Mouse (Mus musculus) cerebellum, adult (tissue): Measurements from ENCODE around the gene 4933405L10Rik.

Source experiments
- ATAC-seq: cut with Nextera tagmentation; 2 replicates; pipeline ENCODE4 v1.9.2; 2017; ENCODE audit warnings: mild to moderate bottlenecking, moderate library complexity, mixed read lengths; ENCODE audit not compliant: insufficient number of reproducible peaks, low FRiP score, low TSS enrichment

4933405L10Rik gene

GRCm38 (mm10) chr8:105707498-105708403 is at the start of gene 4933405L10Rik, which contains the start of gene Enkd1:
Gene 4933405L10Rik, plus strand, starts transcription at chr8:105707655.
Gene Enkd1, minus strand, starts transcription at chr8:105708210.
- peak; percentile 45 for ATAC-seq

DNA sequence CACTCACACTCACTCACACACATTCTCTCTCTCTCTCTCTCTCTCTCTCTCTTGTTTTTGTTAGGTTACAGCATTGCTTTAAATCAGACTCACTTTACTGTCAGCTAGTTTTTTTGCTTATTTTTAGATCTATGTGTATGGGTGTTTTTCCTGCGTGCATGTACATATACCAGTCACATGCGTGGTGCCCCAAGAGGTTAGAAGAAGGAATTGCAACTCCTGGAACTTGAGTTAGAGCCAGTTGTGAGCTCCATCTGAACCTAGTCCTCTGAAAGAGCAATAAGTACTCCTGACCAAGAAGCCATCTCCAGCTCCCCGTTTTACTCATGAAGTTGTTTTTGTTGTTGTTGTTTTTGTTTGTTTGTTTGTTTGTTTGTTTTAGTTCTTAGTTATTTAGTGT is 46.3 kb upstream of the 4933405L10Rik start:
- no peak for ATAC-seq

GRCm38 (mm10) chr8:105677891-105678290 is 29.6 kb upstream of the 4933405L10Rik start:
- ATAC-seq = no peak

DNA sequence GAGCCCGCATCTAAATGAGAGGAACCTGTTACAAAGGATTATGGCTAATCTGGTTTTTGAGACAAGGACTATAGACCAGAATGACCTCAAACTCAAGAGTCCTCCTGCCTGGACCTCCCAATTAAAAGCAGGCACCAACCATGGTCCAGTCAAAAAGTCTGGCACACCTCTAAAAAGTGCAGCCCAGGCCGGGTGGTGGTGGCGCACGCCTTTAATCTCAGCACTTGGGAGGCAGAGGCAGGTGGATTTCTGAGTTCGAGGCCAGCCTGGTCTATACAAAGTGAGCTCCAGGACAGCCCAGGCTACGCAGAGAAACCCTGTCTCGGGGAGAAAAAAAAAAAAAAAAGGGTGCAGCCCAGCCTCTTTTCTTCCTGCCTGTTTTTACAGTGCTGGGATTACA is 22.1 kb upstream of the 4933405L10Rik start:
- no peak for ATAC-seq

- ATAC-seq = no peak
These were observed 21.6 kb upstream of the 4933405L10Rik start, which contains the start of gene Carmil2 for GRCm38 (mm10) chr8:105685796-105686308. Gene Carmil2, plus strand, starts transcription at chr8:105686274.

DNA sequence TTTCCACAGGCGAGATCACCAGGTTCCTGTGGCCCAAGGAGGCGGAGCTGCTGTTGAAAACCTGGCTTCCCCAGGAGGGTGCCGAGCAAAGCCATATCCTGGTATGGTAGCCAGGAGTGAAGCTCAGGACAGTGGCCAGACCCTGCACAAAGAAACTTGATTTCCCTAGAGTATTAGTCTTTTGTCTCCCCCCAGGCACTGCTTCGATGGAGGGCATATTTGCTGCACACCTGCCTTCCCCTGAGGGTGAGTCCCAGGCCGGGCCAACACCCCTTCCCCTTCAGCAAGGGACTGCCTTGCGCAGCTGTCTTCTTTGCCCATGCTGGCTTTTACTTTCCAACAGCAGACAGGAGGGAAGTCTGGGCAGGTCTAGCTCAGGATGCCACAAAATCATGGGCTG is 20.9 kb upstream of the 4933405L10Rik start:
- no peak for ATAC-seq

GRCm38 (mm10) chr8:105687512-105687911 is 19.9 kb upstream of the 4933405L10Rik start:
- ATAC-seq = no peak

- no peak for ATAC-seq
These were observed 19.2 kb upstream of the 4933405L10Rik start for GRCm38 (mm10) chr8:105688242-105688752.

DNA sequence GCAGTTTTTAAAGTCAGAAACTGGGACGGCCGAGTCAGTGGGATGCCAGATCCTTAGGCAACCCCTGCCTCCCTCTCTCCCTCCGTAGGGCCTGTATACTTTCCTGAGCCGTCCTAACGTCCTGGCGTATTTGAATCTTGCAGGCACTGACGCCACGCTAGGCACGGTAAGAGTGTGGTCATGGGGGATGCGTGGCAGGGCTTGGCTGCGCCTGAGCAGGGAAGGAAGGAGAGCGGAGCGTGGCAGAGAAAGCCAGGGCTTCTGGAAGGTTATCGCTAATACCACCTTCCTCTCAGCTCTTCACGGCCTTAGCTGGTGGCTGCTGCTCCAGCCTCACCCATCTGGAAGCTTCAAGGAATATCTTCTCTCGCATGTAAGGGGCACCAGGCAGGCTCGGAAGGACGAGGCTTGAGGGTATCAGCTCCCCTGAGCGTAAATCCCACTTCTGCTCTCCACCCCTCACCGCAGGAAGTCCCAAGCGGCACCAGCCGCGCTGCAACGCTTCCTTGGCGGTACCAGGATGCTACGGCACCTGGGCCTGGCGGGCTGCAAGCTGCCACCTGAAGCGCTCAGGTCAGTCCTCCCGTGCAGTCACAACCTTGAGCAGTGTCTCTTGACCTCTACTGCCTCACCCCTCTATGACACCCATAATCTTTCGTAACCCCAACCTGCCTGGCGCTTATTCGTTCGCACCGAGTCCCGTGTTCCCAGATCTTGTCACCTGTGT is 18.0 kb upstream of the 4933405L10Rik start:
- no peak for ATAC-seq

DNA sequence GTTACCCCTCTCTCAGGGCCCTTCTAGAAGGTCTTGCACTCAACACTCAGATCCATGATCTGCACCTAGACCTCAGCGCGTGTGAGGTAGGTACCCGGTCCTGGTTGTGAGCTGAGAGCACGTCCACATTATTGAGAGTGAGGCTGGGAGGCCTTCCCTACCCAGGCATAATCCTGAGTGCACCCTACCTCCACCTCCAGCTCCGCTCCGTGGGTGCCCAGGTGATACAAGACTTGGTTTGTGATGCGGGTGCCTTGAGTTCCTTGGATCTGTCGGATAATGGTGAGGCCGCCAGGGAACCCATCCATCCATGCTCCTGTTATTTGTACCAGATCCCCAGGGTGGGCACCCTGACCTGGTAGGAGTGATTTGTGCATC is 17.5 kb upstream of the 4933405L10Rik start:
- ATAC-seq = no peak

GRCm38 (mm10) chr8:105690978-105691377 is 16.5 kb upstream of the 4933405L10Rik start:
- no peak for ATAC-seq

GRCm38 (mm10) chr8:105692449-105693182 is 14.8 kb upstream of the 4933405L10Rik start:
- no peak for ATAC-seq

DNA sequence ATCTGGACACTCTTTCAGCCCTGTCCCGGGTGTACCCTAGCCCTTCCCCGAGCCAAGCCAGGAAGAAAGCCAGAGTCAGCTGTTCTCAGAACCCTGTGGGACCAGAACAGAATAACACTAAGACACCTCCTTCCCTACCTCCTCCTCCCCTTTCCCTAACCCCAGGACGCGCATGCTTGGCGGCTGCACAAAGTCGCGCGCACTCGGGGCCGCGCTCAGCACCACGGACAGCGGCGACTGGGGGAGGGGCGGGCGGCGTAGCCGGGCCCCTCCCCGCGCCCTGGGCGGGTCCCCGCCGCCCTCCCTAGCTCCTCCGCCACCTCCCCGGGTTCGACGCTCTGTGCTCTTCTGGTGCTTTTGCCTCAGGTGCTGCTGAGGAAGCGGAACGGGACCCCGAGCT is 13.8 kb upstream of the 4933405L10Rik start:
- peak; percentile 47 for ATAC-seq

GRCm38 (mm10) chr8:105694051-105694799 is 13.2 kb upstream of the 4933405L10Rik start:
- peak; percentile 43; the same call in 1 of the 2 replicates for ATAC-seq

DNA sequence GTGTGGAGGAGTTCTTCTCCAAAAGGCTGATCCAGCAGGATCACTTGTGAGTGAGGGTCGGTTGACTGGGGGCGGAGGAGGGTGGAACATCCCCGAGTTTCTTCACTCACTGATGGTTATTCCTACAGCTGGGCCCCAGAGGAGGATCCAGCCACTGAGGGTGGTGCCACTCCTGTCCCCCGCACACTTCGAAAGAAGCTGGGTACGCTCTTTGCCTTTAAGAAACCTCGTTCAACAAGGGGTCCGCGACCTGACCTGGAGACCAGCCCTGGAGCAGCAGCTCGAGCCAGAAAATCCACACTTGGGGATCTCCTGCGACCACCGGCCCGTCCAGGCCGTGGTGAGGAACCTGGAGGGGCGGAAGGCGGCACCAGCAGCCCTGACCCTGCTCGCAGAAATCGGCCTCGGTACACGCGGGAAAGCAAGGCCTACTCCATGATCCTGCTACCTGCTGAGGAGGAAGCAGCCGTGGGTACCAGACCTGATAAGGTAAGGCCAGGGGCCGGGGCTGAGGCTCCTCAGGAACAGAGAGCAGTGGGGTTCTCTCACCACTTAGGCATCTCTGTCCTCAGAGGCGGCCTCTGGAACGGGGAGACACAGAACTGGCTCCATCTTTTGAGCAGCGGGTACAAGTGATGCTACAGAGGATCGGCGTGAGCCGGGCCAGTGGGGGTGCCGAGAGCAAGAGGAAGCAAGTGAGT is 12.2 kb upstream of the 4933405L10Rik start:
- no peak for ATAC-seq

GRCm38 (mm10) chr8:105697196-105697780 is 10.2 kb upstream of the 4933405L10Rik start:
- no peak for ATAC-seq

DNA sequence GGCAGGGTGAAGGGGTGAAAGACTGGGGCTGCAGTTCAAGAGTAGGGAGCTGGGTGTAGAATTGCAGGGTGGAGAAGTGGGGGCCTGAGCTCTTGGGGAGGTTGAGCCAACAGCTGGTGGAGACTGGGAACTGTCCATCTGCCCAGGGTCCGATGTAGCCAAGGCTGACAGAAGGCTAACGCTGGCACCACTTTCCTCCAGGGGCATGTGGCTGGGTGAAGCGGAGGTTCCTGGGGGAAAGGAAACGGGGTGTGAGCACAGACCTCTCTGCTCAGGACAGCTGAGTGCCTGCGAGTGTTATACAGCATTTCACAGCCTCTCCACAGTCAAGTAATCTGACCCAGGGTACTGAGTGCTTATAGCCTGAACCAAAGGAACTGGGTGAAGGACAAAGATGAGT is 8.7 kb upstream of the 4933405L10Rik start:
- ATAC-seq = no peak

DNA sequence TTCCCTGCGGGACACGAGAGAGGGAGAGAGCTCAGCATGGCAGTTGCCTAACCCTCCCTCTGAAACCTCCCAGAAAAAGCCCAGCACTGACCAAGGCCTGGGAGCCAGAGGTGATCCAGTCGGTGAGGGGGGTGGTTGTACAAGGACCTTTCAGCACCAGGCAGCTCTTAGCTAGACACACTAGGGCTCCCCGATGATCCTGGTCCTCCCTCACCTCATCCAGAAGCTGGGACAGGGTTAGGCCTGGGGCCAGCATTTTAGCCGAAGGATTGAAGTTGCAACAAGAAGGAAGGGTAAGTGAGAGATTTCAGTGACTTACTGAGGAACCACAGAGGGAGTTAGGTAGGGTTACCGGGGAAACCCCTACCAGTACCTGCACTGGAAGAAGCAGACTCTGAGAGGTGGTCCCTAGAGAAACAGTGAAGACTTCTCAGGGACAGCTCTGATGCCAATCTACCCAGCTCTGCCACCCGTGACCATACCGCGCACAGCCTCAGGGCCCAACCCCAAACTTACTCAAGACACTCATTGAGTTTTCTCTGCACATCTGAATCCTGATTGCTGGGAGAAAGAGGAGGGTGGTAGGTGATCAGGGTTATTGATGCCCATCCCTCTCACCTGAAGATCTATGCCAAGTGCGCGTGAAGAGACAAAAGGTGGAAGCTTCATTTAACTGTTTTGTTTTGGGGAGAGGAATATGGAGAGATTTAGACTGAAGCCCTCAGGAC is 7.8 kb upstream of the 4933405L10Rik start:
- ATAC-seq = no peak
